Mouse (Mus musculus) G1E (cell line): ENCODE measurements around the gene Hist1h2bg. TPM values are rescaled to one million over a fixed set of nuclear protein-coding genes. Genes with fewer than 3 reads are reported as not detected.

Experiments
- ATAC-seq: 2 replicates; pipeline ENCODE4 v1.8.0; 2016; ENCODE audit warnings: mild to moderate bottlenecking; ENCODE audit not compliant: insufficient number of reproducible peaks, poor library complexity, low FRiP score, severe bottlenecking; ENCODE audit errors: extremely low read depth
- DNase-seq: peaks from one replicate; pipeline ENCODE4 v3.0.0; 2012; ENCODE audit warnings: low spot score
- H3K27me3 ChIP-seq: 2 replicates; pipeline ENCODE4 v1.6.1; 2012; ENCODE audit warnings: mild to moderate bottlenecking, low read length, inconsistent platforms; ENCODE audit not compliant: insufficient read depth
- H3K36me3 ChIP-seq: replicated peaks from 2 replicates; pipeline ENCODE3; 2012; ENCODE audit warnings: mild to moderate bottlenecking, inconsistent platforms
- H3K4me1 ChIP-seq: 2 replicates; pipeline ENCODE4 v1.6.1; 2012; ENCODE audit warnings: low read depth, low read length, inconsistent platforms, mixed read lengths; ENCODE audit not compliant: insufficient read depth
- H3K4me3 ChIP-seq: 2 replicates; pipeline ENCODE4 v1.5.1; 2012; ENCODE audit warnings: low read depth, mild to moderate bottlenecking, inconsistent platforms, low read length, moderate library complexity, mixed read lengths
- H3K9me3 ChIP-seq: replicated peaks from 2 replicates; pipeline ENCODE4 v1.6.1; 2012; ENCODE audit warnings: inconsistent platforms
- CTCF ChIP-seq: IDR thresholded peaks from 2 replicates; pipeline ENCODE4 v1.5.1; 2012; ENCODE audit warnings: low read depth, low read length, inconsistent platforms, mixed read lengths
- GATA1 ChIP-seq: IDR thresholded peaks from 2 replicates; pipeline ENCODE4 v1.6.1; 2012; ENCODE audit warnings: borderline replicate concordance, low read length, inconsistent platforms, mixed read lengths
- GATA2 ChIP-seq: IDR thresholded peaks from 2 replicates; pipeline ENCODE4 v1.6.1; 2012; ENCODE audit warnings: low read depth, low read length, inconsistent platforms, borderline replicate concordance
- POLR2AphosphoS5 ChIP-seq: IDR thresholded peaks from 2 replicates; pipeline ENCODE4 v1.6.1; 2012; ENCODE audit warnings: low read depth, low read length, inconsistent platforms; ENCODE audit not compliant: insufficient replicate concordance
- TAL1 ChIP-seq: conservative IDR thresholded peaks from 2 replicates; pipeline ENCODE4 v1.6.1; 2012; ENCODE audit warnings: low read depth, low read length, inconsistent platforms, mixed read lengths
- polyA plus RNA-seq: library from polyadenylated mRNA; stranded (reverse); fragments of >175 nt; gene quantifications from 2 replicates; pipeline ENCODE4 v1.2.3, GENCODE M21; 2012
- total RNA-seq, 2 experiments: library from RNA; stranded (forward) in 1 of 2; stranded (reverse) in 1 of 2; fragments of 200-1000 nt in 1 of 2; fragments of >200 nt in 1 of 2; fragmentation: Nextera tagmentation in 1 of 2; gene quantifications; 2 replicates each; pipeline ENCODE4 v1.2.3; 2014 to 2017

Gene Hist1h2bg
- total RNA-seq (2014; fragmentation: Nextera tagmentation) (1,531 and 1,684 TPM in 2 replicates), total RNA-seq (2017) (1,342 and 1,812 TPM in 2 replicates), polyA plus RNA-seq (13.0 and 49.8 TPM in 2 replicates)

DNA sequence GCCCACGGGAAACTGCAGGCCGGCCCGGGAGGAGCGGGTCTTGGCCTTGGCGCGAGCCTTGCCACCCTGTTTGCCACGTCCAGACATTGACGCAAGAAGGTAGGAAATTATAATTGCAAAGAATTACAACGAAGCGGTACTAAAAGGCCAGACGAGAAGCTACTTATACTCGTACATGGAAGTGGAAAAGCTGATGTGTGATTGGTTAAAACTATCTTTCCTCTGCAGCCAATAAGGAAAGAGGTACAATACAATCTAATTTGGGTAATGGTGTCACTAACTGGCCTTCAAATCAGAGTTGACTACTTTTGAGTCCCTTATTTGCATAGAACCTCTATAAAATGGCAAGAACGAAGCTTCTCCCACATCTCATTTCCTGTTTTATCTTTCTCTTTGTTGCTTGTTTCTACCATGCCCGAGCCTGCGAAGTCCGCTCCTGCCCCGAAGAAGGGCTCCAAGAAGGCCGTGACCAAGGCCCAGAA lies at the start of gene Hist1h2bg, which contains the start of gene Hist1h2ae:
Hist1h2bg (plus strand) TSS at position 375 of the 482 bp plus-strand sequence.
Hist1h2ae (minus strand) TSS at position 199 of the 482 bp plus-strand sequence.
- DNase-seq (peak; percentile 56), ATAC-seq (peak; percentile 75)
- Histone ChIP-seq H3K9me3 (no peaks in the 10 kb centered on the region), H3K27me3 (no peaks in the 10 kb centered on the region), H3K36me3 (no peaks in the 10 kb centered on the region), H3K4me3 (peak within 1 kb of the TSS; percentile 64; the same call in 1 of the 2 replicates), H3K4me1 (peaks cover 13% of the 10 kb centered on the region; the same call in 1 of the 2 replicates)
- no peak for TF ChIP-seq GATA2
- no peak for TF ChIP-seq TAL1
- TF ChIP-seq CTCF, result no peak
- no peak for TF ChIP-seq GATA1
- no peak; the same call in 1 of the 2 replicates for TF ChIP-seq POLR2AphosphoS5

GRCm38 (mm10) chr13:23521703-23522102 lies 49.5 kb upstream of the Hist1h2bg start:
- Histone ChIP-seq H3K27me3 (no peaks in the 10 kb centered on the region), H3K36me3 (no peaks in the 10 kb centered on the region), H3K4me3 (peak overlapping the region; percentile 14; the same call in 1 of the 2 replicates), H3K9me3 (no peaks in the 10 kb centered on the region), H3K4me1 (peaks cover 54% of the 10 kb centered on the region)
- no peak for TF ChIP-seq POLR2AphosphoS5
- no peak for TF ChIP-seq GATA1
- no peak for TF ChIP-seq GATA2
- no peak for TF ChIP-seq CTCF
- no peak for TF ChIP-seq TAL1
- DNase-seq (no peak), ATAC-seq (no peak)

DNA sequence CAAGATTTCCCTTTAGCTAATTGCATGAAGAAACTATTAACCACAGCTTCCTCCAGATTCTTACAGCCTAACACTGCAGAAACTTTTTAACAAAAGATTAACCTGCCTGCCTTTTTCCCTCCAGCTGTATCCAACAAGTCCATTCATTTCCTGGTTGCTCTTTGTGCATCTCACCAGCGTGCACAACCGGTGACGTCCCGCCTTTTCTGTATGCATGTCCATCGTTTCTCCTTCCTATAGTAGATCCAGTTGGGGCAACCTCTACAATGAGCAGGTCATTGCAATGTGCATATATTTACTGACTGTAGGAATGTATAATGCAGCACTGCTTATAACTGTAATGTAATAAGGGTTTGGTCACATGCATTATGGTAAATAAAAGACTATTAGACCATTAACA lies 47.2 kb upstream of the Hist1h2bg start:
- TF ChIP-seq POLR2AphosphoS5, result no peak
- TF ChIP-seq GATA1, result no peak
- TF ChIP-seq TAL1, result no peak
- TF ChIP-seq CTCF, result no peak
- no peak for TF ChIP-seq GATA2
- Histone ChIP-seq H3K4me3 (no peak overlapping the region), H3K36me3 (no peaks in the 10 kb centered on the region), H3K9me3 (no peaks in the 10 kb centered on the region), H3K4me1 (peaks cover 61% of the 10 kb centered on the region), H3K27me3 (no peaks in the 10 kb centered on the region)
- ATAC-seq (no peak), DNase-seq (no peak)

DNA sequence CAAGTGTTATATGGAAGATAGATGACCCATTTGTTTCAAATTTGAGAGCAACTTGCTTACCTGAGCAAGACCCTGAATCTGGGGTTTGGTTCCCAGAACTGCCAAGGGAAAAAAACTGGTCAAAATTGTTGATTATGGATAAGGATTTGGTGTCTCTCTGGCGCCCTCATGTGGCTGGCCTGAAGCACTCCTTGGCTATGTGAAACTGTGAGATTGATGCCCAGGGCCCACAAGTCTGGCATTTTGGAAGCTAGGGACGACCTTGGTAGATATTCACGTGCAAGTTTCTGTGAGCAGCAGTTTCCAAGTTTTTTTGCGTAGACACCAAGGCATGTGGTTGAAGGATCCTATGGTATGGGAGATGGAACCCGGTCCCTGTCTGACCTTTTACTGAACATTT lies 46.5 kb upstream of the Hist1h2bg start:
- no peaks in the 10 kb centered on the region for H3K36me3 ChIP-seq
- no peaks in the 10 kb centered on the region for H3K27me3 ChIP-seq
- ATAC-seq (peak; percentile 45), DNase-seq (no peak)
- H3K4me1 ChIP-seq, result peaks cover 59% of the 10 kb centered on the region
- no peak overlapping the region; the same call in 1 of the 2 replicates for H3K4me3 ChIP-seq
- peak; percentile 84 for TF ChIP-seq CTCF
- TF ChIP-seq GATA1, result no peak
- H3K9me3 ChIP-seq, result no peaks in the 10 kb centered on the region

- H3K4me3 ChIP-seq, result peak overlapping the region; percentile 30; the same call in 1 of the 2 replicates
- TF ChIP-seq GATA1 (no peak), CTCF (no peak), TAL1 (no peak), POLR2AphosphoS5 (no peak), GATA2 (no peak)
- no peak for ATAC-seq
- H3K9me3 ChIP-seq, result no peaks in the 10 kb centered on the region
- no peaks in the 10 kb centered on the region for H3K36me3 ChIP-seq
- H3K27me3 ChIP-seq, result no peaks in the 10 kb centered on the region
- H3K4me1 ChIP-seq, result peaks cover 47% of the 10 kb centered on the region
- DNase-seq, result no peak
Measured at GRCm38 (mm10) chr13:23525901-23526300, 45.3 kb upstream of the Hist1h2bg start.

- ATAC-seq (no peak), DNase-seq (no peak)
- Histone ChIP-seq H3K36me3 (no peaks in the 10 kb centered on the region), H3K9me3 (no peaks in the 10 kb centered on the region), H3K4me3 (peak overlapping the region; percentile 52; the same call in 1 of the 2 replicates), H3K27me3 (no peaks in the 10 kb centered on the region), H3K4me1 (peaks cover 44% of the 10 kb centered on the region)
- TF ChIP-seq POLR2AphosphoS5 (no peak), GATA2 (no peak), GATA1 (no peak), CTCF (no peak), TAL1 (no peak)
Measured at GRCm38 (mm10) chr13:23526312-23526711, 44.9 kb upstream of the Hist1h2bg start.
